Mouse (Mus musculus) testis, adult 2 months (tissue): Measurements from ENCODE around the gene Col8a1.

Experiments
- CTCF ChIP-seq: fragments of 200-500 bp; IDR thresholded peaks from 2 replicates; pipeline ENCODE4 v1.5.1; 2012; ENCODE audit warnings: low read depth, mild to moderate bottlenecking, inconsistent platforms, low read length, moderate library complexity; ENCODE audit not compliant: control insufficient read depth, insufficient read depth, insufficient replicate concordance
- POLR2A ChIP-seq: fragments of 200-500 bp; IDR thresholded peaks from 2 replicates; pipeline ENCODE4 v1.6.1; 2012; ENCODE audit warnings: low read depth, mild to moderate bottlenecking, inconsistent platforms, low read length, moderate library complexity; ENCODE audit not compliant: control insufficient read depth

DNA sequence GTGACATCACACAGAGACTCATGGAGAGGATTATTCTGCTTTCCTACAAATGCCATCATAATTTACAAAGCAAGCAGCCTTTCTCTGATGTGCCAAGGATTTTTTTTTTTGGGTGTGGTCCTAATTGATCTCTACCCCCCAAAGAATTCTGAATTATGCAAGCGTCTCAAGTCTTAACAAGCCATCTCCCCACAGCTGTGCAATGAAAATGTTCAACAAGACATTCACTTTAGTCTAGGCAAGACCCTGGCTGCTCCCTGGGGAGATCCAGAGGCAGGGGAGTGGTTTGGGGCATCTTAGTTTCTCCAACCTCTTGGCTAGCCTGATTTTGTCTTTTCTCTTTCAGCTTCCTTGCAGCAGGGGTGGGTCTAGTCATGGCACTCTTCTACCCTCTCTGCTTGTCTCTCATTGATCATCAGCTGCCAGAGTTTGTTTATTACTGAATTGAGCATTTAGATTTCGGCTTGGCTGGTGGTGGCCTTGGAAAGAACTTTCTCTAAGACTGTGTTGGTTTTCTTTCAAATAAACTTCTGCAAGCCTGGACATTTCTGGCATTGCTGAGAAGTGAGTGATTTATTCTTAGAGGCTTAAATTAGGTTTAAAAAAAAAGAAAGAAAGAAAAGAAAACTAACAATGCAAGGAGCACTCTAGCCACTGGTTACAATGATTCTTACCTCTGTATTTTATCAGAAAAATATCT is 7.0 kb downstream of the Col8a1 start:
- TF ChIP-seq CTCF (no peak), POLR2A (no peak)
